Mouse (Mus musculus): ENCODE data around the gene Olfr600.

DNA sequence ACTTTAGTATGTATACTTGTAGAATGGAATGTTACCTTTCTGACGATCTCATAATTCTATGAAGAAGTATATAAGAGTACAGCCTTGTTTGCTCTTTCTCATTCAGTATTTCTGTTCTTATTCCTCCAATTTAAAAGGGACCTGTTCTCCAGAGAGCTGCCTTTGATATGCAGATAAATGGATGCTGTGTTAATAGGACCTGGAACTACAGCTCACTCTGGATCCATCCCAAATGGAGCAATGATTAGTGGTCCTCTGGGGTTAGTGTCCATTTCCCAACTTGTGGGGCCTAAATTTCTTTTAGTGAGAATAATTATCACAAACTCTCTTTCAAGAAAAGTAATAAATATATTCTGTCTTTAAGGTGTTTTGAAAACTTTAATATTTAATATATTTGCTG is 13.1 kb upstream of the Olfr600 start, which contains the start of gene Olfr601:
- no peak for TF ChIP-seq CTCF (IDR thresholded peaks at IDR 0.05; ENCODE audit: low read depth, low read length)
- TF ChIP-seq EP300 (IDR thresholded peaks at IDR 0.05; ENCODE audit: insufficient read depth, low read depth, low read length) = no peak
- no peak for TF ChIP-seq POLR2A (IDR thresholded peaks at IDR 0.05; ENCODE audit: insufficient read depth, low read length)
